Mouse (Mus musculus) ES-E14 (cell line): ENCODE measurements around the gene Hrh2.

ENCODE experiments used
- CHD2 ChIP-seq: IDR thresholded peaks from 2 replicates; pipeline ENCODE4 v1.6.1; 2014; ENCODE audit warnings: mild to moderate bottlenecking, low read depth, low read length, inconsistent platforms
- HCFC1 ChIP-seq: IDR thresholded peaks from 2 replicates; pipeline ENCODE4 v1.6.1; 2012; ENCODE audit warnings: low read length, inconsistent platforms, borderline replicate concordance; ENCODE audit not compliant: insufficient read depth
- ZC3H11A ChIP-seq: IDR thresholded peaks from 2 replicates; pipeline ENCODE4 v1.6.1; 2012; ENCODE audit warnings: low read depth, mild to moderate bottlenecking, inconsistent platforms, low read length, borderline replicate concordance
- ZNF384 ChIP-seq: IDR thresholded peaks from 2 replicates; pipeline ENCODE4 v1.6.1; 2012; ENCODE audit warnings: low read depth, low read length, inconsistent platforms

DNA sequence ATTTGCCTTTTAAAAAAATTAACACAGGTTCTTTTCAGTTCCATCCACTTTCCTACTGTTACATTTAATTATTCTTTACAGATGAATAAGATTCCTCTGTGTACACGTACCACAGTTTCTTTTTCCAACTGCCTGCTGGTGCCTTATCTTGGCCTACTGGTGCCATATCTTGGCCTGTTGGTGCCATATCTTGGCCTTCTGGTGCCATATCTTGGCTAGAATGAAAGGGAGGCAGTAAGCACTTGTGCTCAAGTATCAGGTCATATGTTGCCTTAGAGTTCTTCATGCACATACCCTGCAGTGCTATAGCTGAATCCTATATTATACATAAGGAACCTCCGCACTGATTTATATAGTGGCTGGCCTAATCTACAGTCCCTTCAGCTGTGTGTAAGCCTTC, 24.9 kb upstream of the Hrh2 start:
- TF ChIP-seq HCFC1: no peak
- TF ChIP-seq ZNF384: no peak
- no peak for TF ChIP-seq CHD2
- no peak for TF ChIP-seq ZC3H11A
